8 mouse cellular contexts compared by ENCODE assay signal in genomic region chr19:46037925-46038850, GRCm38 (mm10). TPM values are rescaled to one million over a fixed set of nuclear protein-coding genes. Genes with fewer than 3 reads are reported as not detected.
DNase-seq lines count a peak whose midpoint lies in the region; ATAC-seq and TF ChIP-seq lines count a peak whose summit lies in the region.

No protein-coding gene starts in this region.

- TF ChIP-seq EP300 in CH12.LX (IDR thresholded peaks at IDR 0.05; ENCODE audit: low read length): no peak

- peaks cover 48% of the 10 kb centered on the region for H3K79me2 ChIP-seq in CH12.LX (replicated peaks; ENCODE audit: control insufficient read depth, extremely low read depth, insufficient read depth, poor library complexity, severe bottlenecking)

- no peak for DNase-seq in heart, postnatal 36 days
- DNase-seq in CH12.LX (ENCODE audit: extremely low read depth): no peak
- peak; percentile 73 for DNase-seq in embryonic facial prominence, embryonic 14.5 days (ENCODE audit: low spot score)
- no peak for DNase-seq in limb, embryonic 11.5 days (ENCODE audit: low spot score)
- no peak for DNase-seq in gastrocnemius, postnatal 4 days (ENCODE audit: low spot score in 2 of 2)
- DNase-seq in lung, postnatal 14 days: no peak

- H3K27me3 ChIP-seq in heart, embryonic 12.5 days (replicated peaks): no peaks in the 10 kb centered on the region
- no peaks in the 10 kb centered on the region for H3K27me3 ChIP-seq in CH12.LX (replicated peaks)
- no peaks in the 10 kb centered on the region for H3K27me3 ChIP-seq in embryonic facial prominence, embryonic 14.5 days (replicated peaks; ENCODE audit: control insufficient read depth, insufficient read depth, low read length)
- H3K27me3 ChIP-seq in limb, embryonic 11.5 days (ENCODE audit: control insufficient read depth, insufficient read depth, low read length): no peaks in the 10 kb centered on the region
- H3K27me3 ChIP-seq in neural tube, embryonic 15.5 days (replicated peaks): no peaks in the 10 kb centered on the region

- intact Hi-C loops in heart, postnatal 36 days (cut with DNase I): no loop called here

- no peak for TF ChIP-seq POLR2A in CH12.LX (IDR thresholded peaks at IDR 0.05; ENCODE audit: low read depth, low read length)

- TF ChIP-seq RAD21 in CH12.LX (IDR thresholded peaks at IDR 0.05; ENCODE audit: low read depth, low read length): no peak

- 20% methylated on average over 13 of the region's 13 CpGs for WGBS in heart, embryonic 12.5 days
- WGBS in embryonic facial prominence, embryonic 14.5 days: 4% methylated on average over 12 of the region's 13 CpGs
- 32% methylated on average over 13 of the region's 13 CpGs for WGBS in limb, embryonic 11.5 days
- 6% methylated on average over 13 of the region's 13 CpGs for WGBS in neural tube, embryonic 15.5 days

- no peak; the same call in 1 of the 2 replicates for ATAC-seq in heart, embryonic 12.5 days (ENCODE audit: insufficient number of reproducible peaks, low FRiP score)
- peak; percentile 15; the same call in 1 of the 2 replicates for ATAC-seq in embryonic facial prominence, embryonic 14.5 days (ENCODE audit: low read depth)
- no peak for ATAC-seq in limb, embryonic 11.5 days (ENCODE audit: insufficient number of reproducible peaks, low FRiP score, low TSS enrichment, low read depth)
- ATAC-seq in neural tube, embryonic 15.5 days (ENCODE audit: low FRiP score): no peak

- peak overlapping the region; percentile 97 for H3K9ac ChIP-seq in heart, embryonic 12.5 days
- H3K9ac ChIP-seq in CH12.LX (ENCODE audit: insufficient read depth, low read depth): peak overlapping the region; percentile 87
- H3K9ac ChIP-seq in embryonic facial prominence, embryonic 14.5 days (ENCODE audit: low read depth, low read length): peak overlapping the region; percentile 92
- H3K9ac ChIP-seq in limb, embryonic 11.5 days (ENCODE audit: low read length): peak overlapping the region; percentile 97
- peak overlapping the region; percentile 79 for H3K9ac ChIP-seq in neural tube, embryonic 15.5 days (replicated peaks)

- H3K4me1 ChIP-seq in heart, embryonic 12.5 days (replicated peaks): peaks cover 65% of the 10 kb centered on the region
- H3K4me1 ChIP-seq in CH12.LX (ENCODE audit: control insufficient read depth in 1 of 2, insufficient read depth in 2 of 2): peaks cover 8 to 41% of the 10 kb centered on the region in 2 experiments
- H3K4me1 ChIP-seq in embryonic facial prominence, embryonic 14.5 days (ENCODE audit: control insufficient read depth, insufficient read depth, low read length): peaks cover 38% of the 10 kb centered on the region
- H3K4me1 ChIP-seq in limb, embryonic 11.5 days (ENCODE audit: control insufficient read depth, insufficient read depth, low read length): peaks cover 38% of the 10 kb centered on the region
- H3K4me1 ChIP-seq in neural tube, embryonic 15.5 days: peaks cover 68% of the 10 kb centered on the region

- peak overlapping the region; percentile 98 for H3K27ac ChIP-seq in heart, embryonic 12.5 days (ENCODE audit: poor library complexity, severe bottlenecking)
- H3K27ac ChIP-seq in CH12.LX (ENCODE audit: insufficient read depth, low read depth): no peak overlapping the region
- peak overlapping the region; percentile 99 for H3K27ac ChIP-seq in embryonic facial prominence, embryonic 14.5 days (replicated peaks; ENCODE audit: low read depth, low read length)
- peak overlapping the region; percentile 90; the same call in 1 of the 2 replicates for H3K27ac ChIP-seq in limb, embryonic 11.5 days (replicated peaks; ENCODE audit: low read depth, low read length)
- H3K27ac ChIP-seq in neural tube, embryonic 15.5 days (replicated peaks): peak overlapping the region; percentile 88

- in situ Hi-C loops in CH12.LX (cut with MboI; ENCODE audit: low pct_ligation_motif_present, low pct_unique_long_range_greater_than_20kb, low sequenced_read_pairs): no loop called here

- dilution Hi-C loops in CH12.LX (cut with MboI; ENCODE audit: extremely low pct_ligation_motif_present, extremely low pct_unique_long_range_greater_than_20kb, low sequenced_read_pairs): no loop called here

- H3K9me3 ChIP-seq in heart, embryonic 12.5 days (replicated peaks): no peaks in the 10 kb centered on the region
- H3K9me3 ChIP-seq in CH12.LX (replicated peaks; ENCODE audit: low read length): no peaks in the 10 kb centered on the region
- no peaks in the 10 kb centered on the region for H3K9me3 ChIP-seq in embryonic facial prominence, embryonic 14.5 days (ENCODE audit: control insufficient read depth, low read length)
- no peaks in the 10 kb centered on the region for H3K9me3 ChIP-seq in limb, embryonic 11.5 days (ENCODE audit: control insufficient read depth, low read length)
- no peaks in the 10 kb centered on the region for H3K9me3 ChIP-seq in neural tube, embryonic 15.5 days (replicated peaks)

- peak overlapping the region; percentile 93 for H3K4me2 ChIP-seq in heart, embryonic 12.5 days
- H3K4me2 ChIP-seq in CH12.LX (ENCODE audit: insufficient read depth, low read depth, poor library complexity, severe bottlenecking): peak overlapping the region; percentile 65
- peak overlapping the region; percentile 87 for H3K4me2 ChIP-seq in embryonic facial prominence, embryonic 14.5 days (ENCODE audit: low read depth, low read length)
- H3K4me2 ChIP-seq in limb, embryonic 11.5 days (ENCODE audit: low read depth, severe bottlenecking): peak overlapping the region; percentile 86
- peak overlapping the region; percentile 92 for H3K4me2 ChIP-seq in neural tube, embryonic 15.5 days

- H3K4me3 ChIP-seq in heart, embryonic 12.5 days: peak overlapping the region; percentile 87
- peak overlapping the region; percentile 65 to 76 (median 69) for H3K4me3 ChIP-seq in CH12.LX (replicated peaks in 1 of 3; ENCODE audit: low read depth in 2 of 3, low read length in 2 of 3, poor library complexity in 1 of 3)
- H3K4me3 ChIP-seq in embryonic facial prominence, embryonic 14.5 days (ENCODE audit: low read depth, low read length): peak overlapping the region; percentile 84
- H3K4me3 ChIP-seq in limb, embryonic 11.5 days (ENCODE audit: low read depth, low read length): peak overlapping the region; percentile 97
- peak overlapping the region; percentile 73 for H3K4me3 ChIP-seq in neural tube, embryonic 15.5 days (replicated peaks)

- H3K36me3 ChIP-seq in heart, embryonic 12.5 days: peaks cover 38% of the 10 kb centered on the region
- peaks cover 29 to 37% of the 10 kb centered on the region in 2 experiments for H3K36me3 ChIP-seq in CH12.LX (replicated peaks in 1 of 2; ENCODE audit: control insufficient read depth in 1 of 2, insufficient read depth in 1 of 2, low read length in 1 of 2)
- peaks cover 37% of the 10 kb centered on the region for H3K36me3 ChIP-seq in embryonic facial prominence, embryonic 14.5 days (ENCODE audit: control insufficient read depth, insufficient read depth, low read length)
- H3K36me3 ChIP-seq in limb, embryonic 11.5 days (ENCODE audit: control insufficient read depth, insufficient read depth, low read length): peaks cover 33% of the 10 kb centered on the region
- peaks cover 29% of the 10 kb centered on the region for H3K36me3 ChIP-seq in neural tube, embryonic 15.5 days

- TF ChIP-seq CTCF in CH12.LX (conservative IDR thresholded peaks at IDR 0.05 in 1 of 2, IDR thresholded peaks at IDR 0.05 in 1 of 2; ENCODE audit: low read depth in 2 of 2, low read length in 2 of 2): no peak

RNA-seq across cellular contexts. Expression of gene Pprc1, which starts 6.5 kb away (rescaled TPM):
- 30.6 and 37.9 TPM in 2 replicates for polyA plus RNA-seq in heart, embryonic 12.5 days (2016; fragmentation: Nextera tagmentation; extraction: Ambion mirVana)
- 10 to 100 TPM; 16.1 to 16.4 TPM for total RNA-seq in heart, postnatal 36 days (2021)
- total RNA-seq in CH12.LX (2012; rRNA removed) (21.2 and 26.1 TPM in 2 replicates), CH12.LX (2014; rRNA removed) (9.2 and 13.0 TPM in 2 replicates)
- polyA plus RNA-seq in CH12.LX (2012; ENCODE audit: insufficient read length, low read depth): 65.0 and 68.7 TPM in 2 replicates
- polyA plus RNA-seq in embryonic facial prominence, embryonic 14.5 days (2014; fragmentation: Nextera tagmentation; extraction: Ambion mirVana): 41.8 and 41.9 TPM in 2 replicates
- 55.2 and 55.5 TPM in 2 replicates for polyA plus RNA-seq in limb, embryonic 11.5 days (2014; fragmentation: Nextera tagmentation; extraction: Ambion mirVana)
- polyA plus RNA-seq in neural tube, embryonic 15.5 days (2015; fragmentation: Nextera tagmentation; extraction: Ambion mirVana): 16.1 and 24.0 TPM in 2 replicates
- 10 to 100 TPM; 35.3 to 43.9 TPM for total RNA-seq in gastrocnemius, postnatal 4 days (2021)

RNA-seq across cellular contexts. Expression of gene Ldb1, which starts 6.8 kb away (rescaled TPM):
- 84.2 and 85.0 TPM in 2 replicates for polyA plus RNA-seq in heart, embryonic 12.5 days (2016; fragmentation: Nextera tagmentation; extraction: Ambion mirVana)
- total RNA-seq in heart, postnatal 36 days (2021): 10 to 100 TPM; 38.4 to 52.4 TPM
- 56.9 and 63.1 TPM in 2 replicates for total RNA-seq in CH12.LX (2012; rRNA removed)
- total RNA-seq in CH12.LX (2014; rRNA removed): 59.2 and 67.6 TPM in 2 replicates
- 114 and 120 TPM in 2 replicates for polyA plus RNA-seq in CH12.LX (2012; ENCODE audit: insufficient read length, low read depth)
- 80.6 and 82.0 TPM in 2 replicates for polyA plus RNA-seq in embryonic facial prominence, embryonic 14.5 days (2014; fragmentation: Nextera tagmentation; extraction: Ambion mirVana)
- polyA plus RNA-seq in limb, embryonic 11.5 days (2014; fragmentation: Nextera tagmentation; extraction: Ambion mirVana): 93.1 and 97.6 TPM in 2 replicates
- 93.4 and 93.9 TPM in 2 replicates for polyA plus RNA-seq in neural tube, embryonic 15.5 days (2015; fragmentation: Nextera tagmentation; extraction: Ambion mirVana)
- total RNA-seq in gastrocnemius, postnatal 4 days (2021): 10 to 100 TPM; 75.3 to 85.3 TPM

RNA-seq across cellular contexts. Expression of gene Hps6, which starts 34.9 kb away (rescaled TPM):
- 6.6 and 7.3 TPM in 2 replicates for polyA plus RNA-seq in heart, embryonic 12.5 days (2016; fragmentation: Nextera tagmentation; extraction: Ambion mirVana)
- 1 to 10 TPM; 6.1 to 6.3 TPM for total RNA-seq in heart, postnatal 36 days (2021)
- 10.5 and 10.6 TPM in 2 replicates for total RNA-seq in CH12.LX (2012; rRNA removed)
- 6.0 and 6.7 TPM in 2 replicates for total RNA-seq in CH12.LX (2014; rRNA removed)
- polyA plus RNA-seq in CH12.LX (2012; ENCODE audit: insufficient read length, low read depth): 5.1 and 5.8 TPM in 2 replicates
- polyA plus RNA-seq in embryonic facial prominence, embryonic 14.5 days (2014; fragmentation: Nextera tagmentation; extraction: Ambion mirVana): 4.5 and 6.4 TPM in 2 replicates
- 2.7 and 3.1 TPM in 2 replicates for polyA plus RNA-seq in limb, embryonic 11.5 days (2014; fragmentation: Nextera tagmentation; extraction: Ambion mirVana)
- polyA plus RNA-seq in neural tube, embryonic 15.5 days (2015; fragmentation: Nextera tagmentation; extraction: Ambion mirVana): 5.4 and 7.8 TPM in 2 replicates
- total RNA-seq in gastrocnemius, postnatal 4 days (2021): 1 to 10 TPM; 4.9 to 5.5 TPM

RNA-seq across cellular contexts. Expression of gene Nolc1, which starts 37.5 kb away (rescaled TPM):
- 56.2 and 60.3 TPM in 2 replicates for polyA plus RNA-seq in heart, embryonic 12.5 days (2016; fragmentation: Nextera tagmentation; extraction: Ambion mirVana)
- total RNA-seq in heart, postnatal 36 days (2021): 10 to 100 TPM; 14.4 to 19.8 TPM
- 88.0 and 137 TPM in 2 replicates for total RNA-seq in CH12.LX (2012; rRNA removed)
- total RNA-seq in CH12.LX (2014; rRNA removed): 96.0 and 99.2 TPM in 2 replicates
- 333 and 358 TPM in 2 replicates for polyA plus RNA-seq in CH12.LX (2012; ENCODE audit: insufficient read length, low read depth)
- polyA plus RNA-seq in embryonic facial prominence, embryonic 14.5 days (2014; fragmentation: Nextera tagmentation; extraction: Ambion mirVana): 77.1 and 82.2 TPM in 2 replicates
- 133 and 149 TPM in 2 replicates for polyA plus RNA-seq in limb, embryonic 11.5 days (2014; fragmentation: Nextera tagmentation; extraction: Ambion mirVana)
- polyA plus RNA-seq in neural tube, embryonic 15.5 days (2015; fragmentation: Nextera tagmentation; extraction: Ambion mirVana): 59.4 and 67.9 TPM in 2 replicates
- 10 to 100 TPM; 31.6 to 34.3 TPM for total RNA-seq in gastrocnemius, postnatal 4 days (2021)

RNA-seq across cellular contexts. Expression of gene Armh3, which starts 39.9 kb away (rescaled TPM):
- 13.6 and 16.5 TPM in 2 replicates for polyA plus RNA-seq in heart, embryonic 12.5 days (2016; fragmentation: Nextera tagmentation; extraction: Ambion mirVana)
- total RNA-seq in heart, postnatal 36 days (2021): 10 to 100 TPM; 15.5 to 15.8 TPM
- 1.9 and 2.2 TPM in 2 replicates for total RNA-seq in CH12.LX (2012; rRNA removed)
- total RNA-seq in CH12.LX (2014; rRNA removed): 1.1 and 1.3 TPM in 2 replicates
- polyA plus RNA-seq in CH12.LX (2012; ENCODE audit: insufficient read length, low read depth): 4.3 and 4.9 TPM in 2 replicates
- 13.7 and 15.2 TPM in 2 replicates for polyA plus RNA-seq in embryonic facial prominence, embryonic 14.5 days (2014; fragmentation: Nextera tagmentation; extraction: Ambion mirVana)
- polyA plus RNA-seq in limb, embryonic 11.5 days (2014; fragmentation: Nextera tagmentation; extraction: Ambion mirVana): 15.0 and 16.3 TPM in 2 replicates
- polyA plus RNA-seq in neural tube, embryonic 15.5 days (2015; fragmentation: Nextera tagmentation; extraction: Ambion mirVana): 20.5 and 21.3 TPM in 2 replicates
- 10 to 100 TPM; 16.0 to 19.0 TPM for total RNA-seq in gastrocnemius, postnatal 4 days (2021)
